Mouse (Mus musculus): ENCODE measurements around the gene Rapgef1. TPM values are rescaled to one million over a fixed set of nuclear protein-coding genes. Genes with fewer than 3 reads are reported as not detected.

Gene Rapgef1
- polyA plus RNA-seq, 1 experiment from 2014 or later: 13.6 TPM

GRCm38 (mm10) chr2:29622126-29623005 is 2.8 kb downstream of the Rapgef1 start:
- no peaks in the 10 kb centered on the region for H3K36me3 ChIP-seq (ENCODE audit: insufficient read depth, low read length)
- WGBS: 73% methylated on average over 10 of the region's 10 CpGs
- H3K27me3 ChIP-seq (ENCODE audit: insufficient read depth, low read length): no peaks in the 10 kb centered on the region
- H3K4me3 ChIP-seq (ENCODE audit: low read length): no peak overlapping the region
- H3K4me2 ChIP-seq (replicated peaks; ENCODE audit: low read depth, low read length): no peak overlapping the region
- H3K9me3 ChIP-seq (ENCODE audit: low read length): no peaks in the 10 kb centered on the region
- no peak overlapping the region for H3K27ac ChIP-seq (ENCODE audit: low read length)
- H3K4me1 ChIP-seq (ENCODE audit: insufficient read depth, low read length): peaks cover 31% of the 10 kb centered on the region
- no peak overlapping the region for H3K9ac ChIP-seq (replicated peaks; ENCODE audit: low read length)
- no peak for ATAC-seq (ENCODE audit: low FRiP score, low TSS enrichment)

- Histone ChIP-seq H3K36me3 (ENCODE audit: insufficient read depth, low read length) (no peaks in the 10 kb centered on the region), H3K9ac (replicated peaks; ENCODE audit: low read length) (no peak overlapping the region), H3K9me3 (ENCODE audit: low read length) (no peaks in the 10 kb centered on the region), H3K4me2 (replicated peaks; ENCODE audit: low read depth, low read length) (no peak overlapping the region), H3K27ac (ENCODE audit: low read length) (no peak overlapping the region), H3K27me3 (ENCODE audit: insufficient read depth, low read length) (no peaks in the 10 kb centered on the region), H3K4me3 (ENCODE audit: low read length) (no peak overlapping the region), H3K4me1 (ENCODE audit: insufficient read depth, low read length) (peaks cover 31% of the 10 kb centered on the region)
- WGBS: 55% methylated on average over 9 of the region's 9 CpGs
- no peak for ATAC-seq (ENCODE audit: low FRiP score, low TSS enrichment)
Observed at GRCm38 (mm10) chr2:29623247-29624090, 3.9 kb downstream of the Rapgef1 start.

GRCm38 (mm10) chr2:29624091-29624608 is 4.6 kb downstream of the Rapgef1 start:
- H3K9ac ChIP-seq (replicated peaks; ENCODE audit: low read length): no peak overlapping the region
- no peak overlapping the region for H3K4me3 ChIP-seq (ENCODE audit: low read length)
- no peak for ATAC-seq (ENCODE audit: low FRiP score, low TSS enrichment)
- H3K9me3 ChIP-seq (ENCODE audit: low read length): no peaks in the 10 kb centered on the region
- WGBS: 74% methylated on average over 4 of the region's 4 CpGs
- no peak overlapping the region for H3K4me2 ChIP-seq (replicated peaks; ENCODE audit: low read depth, low read length)
- H3K27me3 ChIP-seq (ENCODE audit: insufficient read depth, low read length): no peaks in the 10 kb centered on the region
- H3K36me3 ChIP-seq (ENCODE audit: insufficient read depth, low read length): no peaks in the 10 kb centered on the region
- H3K27ac ChIP-seq (ENCODE audit: low read length): no peak overlapping the region
- H3K4me1 ChIP-seq (ENCODE audit: insufficient read depth, low read length): peaks cover 31% of the 10 kb centered on the region

GRCm38 (mm10) chr2:29624739-29625138 is 5.2 kb downstream of the Rapgef1 start:
- Histone ChIP-seq H3K36me3 (ENCODE audit: insufficient read depth, low read length) (no peaks in the 10 kb centered on the region), H3K4me3 (ENCODE audit: low read length) (no peak overlapping the region), H3K4me1 (ENCODE audit: insufficient read depth, low read length) (peaks cover 31% of the 10 kb centered on the region), H3K9ac (replicated peaks; ENCODE audit: low read length) (no peak overlapping the region), H3K4me2 (replicated peaks; ENCODE audit: low read depth, low read length) (no peak overlapping the region), H3K9me3 (ENCODE audit: low read length) (no peaks in the 10 kb centered on the region), H3K27ac (ENCODE audit: low read length) (no peak overlapping the region), H3K27me3 (ENCODE audit: insufficient read depth, low read length) (no peaks in the 10 kb centered on the region)
- ATAC-seq (ENCODE audit: low FRiP score, low TSS enrichment): no peak
- WGBS: 66% methylated on average over 5 of the region's 5 CpGs

GRCm38 (mm10) chr2:29625573-29626200 is 6.2 kb downstream of the Rapgef1 start:
- no peak overlapping the region for H3K4me3 ChIP-seq (ENCODE audit: low read length)
- no peak overlapping the region for H3K9ac ChIP-seq (replicated peaks; ENCODE audit: low read length)
- no peaks in the 10 kb centered on the region for H3K9me3 ChIP-seq (ENCODE audit: low read length)
- ATAC-seq (ENCODE audit: low FRiP score, low TSS enrichment): no peak
- no peaks in the 10 kb centered on the region for H3K36me3 ChIP-seq (ENCODE audit: insufficient read depth, low read length)
- H3K27ac ChIP-seq (ENCODE audit: low read length): no peak overlapping the region
- peaks cover 28% of the 10 kb centered on the region for H3K4me1 ChIP-seq (ENCODE audit: insufficient read depth, low read length)
- WGBS: 97% methylated on average over 8 of the region's 8 CpGs
- no peaks in the 10 kb centered on the region for H3K27me3 ChIP-seq (ENCODE audit: insufficient read depth, low read length)
- no peak overlapping the region for H3K4me2 ChIP-seq (replicated peaks; ENCODE audit: low read depth, low read length)

- WGBS: 92% methylated on average over 3 of the region's 3 CpGs
- Histone ChIP-seq H3K27ac (ENCODE audit: low read length) (no peak overlapping the region), H3K4me1 (ENCODE audit: insufficient read depth, low read length) (peaks cover 15% of the 10 kb centered on the region), H3K36me3 (ENCODE audit: insufficient read depth, low read length) (no peaks in the 10 kb centered on the region), H3K4me3 (ENCODE audit: low read length) (no peak overlapping the region), H3K9ac (replicated peaks; ENCODE audit: low read length) (no peak overlapping the region), H3K27me3 (ENCODE audit: insufficient read depth, low read length) (no peaks in the 10 kb centered on the region), H3K4me2 (replicated peaks; ENCODE audit: low read depth, low read length) (no peak overlapping the region), H3K9me3 (ENCODE audit: low read length) (no peaks in the 10 kb centered on the region)
- ATAC-seq (ENCODE audit: low FRiP score, low TSS enrichment): no peak
Observed at GRCm38 (mm10) chr2:29627337-29627736, 7.8 kb downstream of the Rapgef1 start.

- Histone ChIP-seq H3K27me3 (ENCODE audit: insufficient read depth, low read length) (no peaks in the 10 kb centered on the region), H3K36me3 (ENCODE audit: insufficient read depth, low read length) (no peaks in the 10 kb centered on the region), H3K4me1 (ENCODE audit: insufficient read depth, low read length) (peaks cover 15% of the 10 kb centered on the region), H3K27ac (ENCODE audit: low read length) (no peak overlapping the region), H3K4me3 (ENCODE audit: low read length) (no peak overlapping the region), H3K9me3 (ENCODE audit: low read length) (no peaks in the 10 kb centered on the region), H3K9ac (replicated peaks; ENCODE audit: low read length) (no peak overlapping the region), H3K4me2 (replicated peaks; ENCODE audit: low read depth, low read length) (no peak overlapping the region)
- WGBS: 74% methylated on average over 5 of the region's 5 CpGs
- no peak for ATAC-seq (ENCODE audit: low FRiP score, low TSS enrichment)
Observed at GRCm38 (mm10) chr2:29628186-29628585, 8.7 kb downstream of the Rapgef1 start.

GRCm38 (mm10) chr2:29628763-29629181 is 9.3 kb downstream of the Rapgef1 start:
- 73% methylated on average over 5 of the region's 5 CpGs for WGBS
- H3K9ac ChIP-seq (replicated peaks; ENCODE audit: low read length): no peak overlapping the region
- H3K27ac ChIP-seq (ENCODE audit: low read length): no peak overlapping the region
- H3K27me3 ChIP-seq (ENCODE audit: insufficient read depth, low read length): no peaks in the 10 kb centered on the region
- no peak overlapping the region for H3K4me2 ChIP-seq (replicated peaks; ENCODE audit: low read depth, low read length)
- H3K4me3 ChIP-seq (ENCODE audit: low read length): no peak overlapping the region
- peaks cover 18% of the 10 kb centered on the region for H3K4me1 ChIP-seq (ENCODE audit: insufficient read depth, low read length)
- ATAC-seq (ENCODE audit: low FRiP score, low TSS enrichment): no peak
- no peaks in the 10 kb centered on the region for H3K36me3 ChIP-seq (ENCODE audit: insufficient read depth, low read length)
- H3K9me3 ChIP-seq (ENCODE audit: low read length): no peaks in the 10 kb centered on the region

GRCm38 (mm10) chr2:29629311-29629710 is 9.8 kb downstream of the Rapgef1 start:
- WGBS: 65% methylated on average over 2 of the region's 2 CpGs
- Histone ChIP-seq H3K4me1 (ENCODE audit: insufficient read depth, low read length) (peaks cover 22% of the 10 kb centered on the region), H3K36me3 (ENCODE audit: insufficient read depth, low read length) (no peaks in the 10 kb centered on the region), H3K4me3 (ENCODE audit: low read length) (no peak overlapping the region), H3K9me3 (ENCODE audit: low read length) (no peaks in the 10 kb centered on the region), H3K4me2 (replicated peaks; ENCODE audit: low read depth, low read length) (no peak overlapping the region), H3K27ac (ENCODE audit: low read length) (no peak overlapping the region), H3K27me3 (ENCODE audit: insufficient read depth, low read length) (no peaks in the 10 kb centered on the region), H3K9ac (replicated peaks; ENCODE audit: low read length) (no peak overlapping the region)
- no peak for ATAC-seq (ENCODE audit: low FRiP score, low TSS enrichment)
